Mouse (Mus musculus) hindbrain, postnatal 0 days (tissue): ENCODE results near the gene Lgmn. TPM values are rescaled to one million over a fixed set of nuclear protein-coding genes. Genes with fewer than 3 reads are reported as not detected.

Source experiments
- ATAC-seq: fragments of 200-750 bp; cut with Nextera tagmentation; 2 replicates; pipeline ENCODE4 v1.8.0; 2017; ENCODE audit warnings: mild to moderate bottlenecking, moderate TSS enrichment, moderate library complexity
- DNase-seq: peaks from one replicate; pipeline ENCODE4 v3.0.0-alpha.2; 2015; ENCODE audit warnings: low spot score
- H3K27ac ChIP-seq: fragments of 300-500 bp; sonication (generic); 2 replicates; pipeline ENCODE4 v1.5.1; 2014; ENCODE audit warnings: mild to moderate bottlenecking
- H3K27me3 ChIP-seq: fragments of 300-500 bp; sonication (generic); 2 replicates; pipeline ENCODE4 v1.6.1; 2014; ENCODE audit warnings: low read length, mixed read lengths; ENCODE audit not compliant: insufficient read depth
- H3K36me3 ChIP-seq: fragments of 300-500 bp; sonication (generic); 2 replicates; pipeline ENCODE4 v1.6.1; 2014; ENCODE audit warnings: low read length, mixed read lengths; ENCODE audit not compliant: insufficient read depth
- H3K4me1 ChIP-seq: fragments of 300-500 bp; sonication (generic); 2 replicates; pipeline ENCODE4 v1.6.1; 2014; ENCODE audit warnings: antibody characterized with exemption, low read length, mixed read lengths; ENCODE audit not compliant: insufficient read depth
- H3K4me2 ChIP-seq: fragments of 300-500 bp; sonication (generic); 2 replicates; pipeline ENCODE4 v1.6.1; 2014; ENCODE audit warnings: low read depth, mild to moderate bottlenecking, low read length, moderate library complexity, mixed read lengths
- H3K4me3 ChIP-seq: fragments of 300-500 bp; sonication (generic); 2 replicates; pipeline ENCODE4 v1.5.1; 2014; ENCODE audit warnings: low read length
- H3K9ac ChIP-seq: fragments of 300-500 bp; sonication (generic); replicated peaks from 2 replicates; pipeline ENCODE4 v1.6.1; 2014; ENCODE audit warnings: mild to moderate bottlenecking, low read length, moderate library complexity, mixed read lengths
- H3K9me3 ChIP-seq: fragments of 300-500 bp; sonication (generic); 2 replicates; pipeline ENCODE4 v1.6.1; 2016; ENCODE audit warnings: low read length, mixed read lengths
- CTCF ChIP-seq: IDR thresholded peaks from 2 replicates; pipeline ENCODE4 v1.5.1; 2016; ENCODE audit warnings: antibody characterized with exemption, control low read depth, low read depth
- WGBS: fragments of 180-500 bp; shearing (Covaris S2); extraction: QIAGEN DNeasy Blood & Tissue Kit; methylation state at CpG from one replicate; pipeline ENCODE4 v1.1.7; 2014; 5-methylcytosine and 5-hydroxymethylcytosine counted together
- polyA plus RNA-seq: library from polyadenylated mRNA; unstranded; fragments of >200 nt; fragmentation: Nextera tagmentation; extraction: Ambion mirVana; gene quantifications from 2 replicates; pipeline ENCODE4 v1.2.1, GENCODE M21; 2015
- total RNA-seq: library from RNA; depleted of rRNA; stranded (reverse); fragments of >200 nt; gene quantifications from 2 replicates; pipeline ENCODE4 v1.2.3, GENCODE M21; 2014

The Lgmn gene
- total and polyA plus RNA-seq, 2 experiments from 2014 or later: 148 to 166 TPM

GRCm38 (mm10) chr12:102416955-102417510 is 22.6 kb downstream of the Lgmn start:
- H3K4me2 ChIP-seq: no peak overlapping the region
- no peak for DNase-seq
- no peaks in the 10 kb centered on the region for H3K4me1 ChIP-seq
- H3K4me3 ChIP-seq: no peak overlapping the region
- 76% methylated on average over 7 of the region's 7 CpGs for WGBS
- H3K27ac ChIP-seq: peak overlapping the region; percentile 15; the same call in 1 of the 2 replicates
- H3K9me3 ChIP-seq: no peaks in the 10 kb centered on the region
- H3K9ac ChIP-seq: no peak overlapping the region
- no peak for TF ChIP-seq CTCF
- no peaks in the 10 kb centered on the region for H3K27me3 ChIP-seq
- ATAC-seq: no peak
- H3K36me3 ChIP-seq: peaks cover 6% of the 10 kb centered on the region; the same call in 1 of the 2 replicates

GRCm38 (mm10) chr12:102416391-102416837 is 23.2 kb downstream of the Lgmn start:
- 38% methylated on average over 7 of the region's 7 CpGs for WGBS
- DNase-seq (no peak), ATAC-seq (peak; percentile 31; the same call in 1 of the 2 replicates)
- Histone ChIP-seq H3K9me3 (no peaks in the 10 kb centered on the region), H3K4me2 (no peak overlapping the region), H3K9ac (no peak overlapping the region), H3K27ac (0 out of 2 replicates have a peak overlapping the region, but pooled peaks have one; percentile 15), H3K27me3 (no peaks in the 10 kb centered on the region), H3K36me3 (peaks cover 2% of the 10 kb centered on the region; the same call in 1 of the 2 replicates), H3K4me3 (no peak overlapping the region), H3K4me1 (no peaks in the 10 kb centered on the region)
- no peak for TF ChIP-seq CTCF

GRCm38 (mm10) chr12:102414686-102415085 is 24.9 kb downstream of the Lgmn start:
- Histone ChIP-seq H3K36me3 (no peaks in the 10 kb centered on the region; the same call in 1 of the 2 replicates), H3K27ac (no peak overlapping the region), H3K4me2 (no peak overlapping the region), H3K9me3 (no peaks in the 10 kb centered on the region), H3K9ac (no peak overlapping the region), H3K4me1 (no peaks in the 10 kb centered on the region), H3K27me3 (no peaks in the 10 kb centered on the region), H3K4me3 (no peak overlapping the region)
- WGBS: 83% methylated on average over 6 of the region's 6 CpGs
- DNase-seq (no peak), ATAC-seq (no peak)
- no peak for TF ChIP-seq CTCF

- TF ChIP-seq CTCF: no peak
- Histone ChIP-seq H3K36me3 (no peaks in the 10 kb centered on the region; the same call in 1 of the 2 replicates), H3K4me3 (no peak overlapping the region), H3K9ac (no peak overlapping the region), H3K4me1 (no peaks in the 10 kb centered on the region), H3K9me3 (no peaks in the 10 kb centered on the region), H3K27ac (no peak overlapping the region), H3K4me2 (no peak overlapping the region), H3K27me3 (no peaks in the 10 kb centered on the region)
- ATAC-seq (no peak), DNase-seq (no peak)
- 80% methylated on average over 13 of the region's 13 CpGs for WGBS
These were observed 26.4 kb downstream of the Lgmn start for GRCm38 (mm10) chr12:102413171-102413570.

- no peaks in the 10 kb centered on the region for H3K27me3 ChIP-seq
- H3K36me3 ChIP-seq: peaks cover 56% of the 10 kb centered on the region
- no peaks in the 10 kb centered on the region for H3K9me3 ChIP-seq
- ATAC-seq (no peak), DNase-seq (no peak)
- no peak overlapping the region for H3K4me3 ChIP-seq
- H3K27ac ChIP-seq: no peak overlapping the region
- no peak for TF ChIP-seq CTCF
- 96% methylated on average over 4 of the region's 4 CpGs for WGBS
- no peaks in the 10 kb centered on the region for H3K4me1 ChIP-seq
- H3K9ac ChIP-seq: no peak overlapping the region
- H3K4me2 ChIP-seq: no peak overlapping the region
These were observed 41.0 kb downstream of the Lgmn start for GRCm38 (mm10) chr12:102398588-102398987.

- ATAC-seq: no peak; the same call in 1 of the 2 replicates
These were observed 43.3 kb downstream of the Lgmn start for GRCm38 (mm10) chr12:102395998-102396991.

More at GRCm38 (mm10) chr12:102395998-102396991, 43.3 kb downstream of the Lgmn start:
- Histone ChIP-seq H3K4me2 (no peak overlapping the region), H3K9me3 (no peaks in the 10 kb centered on the region), H3K4me1 (no peaks in the 10 kb centered on the region), H3K4me3 (no peak overlapping the region), H3K36me3 (peaks cover 45% of the 10 kb centered on the region), H3K27ac (no peak overlapping the region), H3K9ac (no peak overlapping the region), H3K27me3 (no peaks in the 10 kb centered on the region)
- no peak for TF ChIP-seq CTCF
- DNase-seq: no peak
- 23% methylated on average over 19 of the region's 19 CpGs for WGBS
